Mouse (Mus musculus) heart, embryonic 12.5 days (tissue): ENCODE data around the gene Rara. TPM values are rescaled to one million over a fixed set of nuclear protein-coding genes. Genes with fewer than 3 reads are reported as not detected.
A peak's percentile ranks its signal among the peaks of the same experiment; 100 is the strongest.
"Not testable (repeated sequence)": the region's sequence is repeated elsewhere in the genome, so short reads cannot be mapped to it uniquely, and the experiment has no call there.

Experiments
- ATAC-seq: fragments of 200-750 bp; cut with Nextera tagmentation; 2 replicates; pipeline ENCODE4 v1.8.0; 2017; ENCODE audit warnings: moderate TSS enrichment, moderate library complexity; ENCODE audit not compliant: insufficient number of reproducible peaks, low FRiP score
- H3K27ac ChIP-seq: fragments of 300-500 bp; sonication (generic); 2 replicates; pipeline ENCODE4 v1.5.1; 2016; ENCODE audit warnings: mild to moderate bottlenecking, moderate library complexity; ENCODE audit not compliant: poor library complexity, severe bottlenecking
- H3K27me3 ChIP-seq: fragments of 300-500 bp; sonication (generic); replicated peaks from 2 replicates; pipeline ENCODE4 v1.6.1; 2016; ENCODE audit warnings: mild to moderate bottlenecking, moderate library complexity
- H3K36me3 ChIP-seq: fragments of 300-500 bp; sonication (generic); 2 replicates; pipeline ENCODE4 v1.6.1; 2016; ENCODE audit warnings: mild to moderate bottlenecking, moderate library complexity
- H3K4me1 ChIP-seq: fragments of 300-500 bp; sonication (generic); replicated peaks from 2 replicates; pipeline ENCODE4 v1.6.1; 2016; ENCODE audit warnings: mild to moderate bottlenecking
- H3K4me2 ChIP-seq: fragments of 300-500 bp; sonication (generic); 2 replicates; pipeline ENCODE4 v1.6.1; 2016; ENCODE audit warnings: mild to moderate bottlenecking, moderate library complexity
- H3K4me3 ChIP-seq: fragments of 300-500 bp; sonication (generic); 2 replicates; pipeline ENCODE4 v1.5.1; 2016; ENCODE audit warnings: mild to moderate bottlenecking
- H3K9ac ChIP-seq: fragments of 300-500 bp; sonication (generic); 2 replicates; pipeline ENCODE4 v1.6.1; 2016; ENCODE audit warnings: mild to moderate bottlenecking, moderate library complexity
- H3K9me3 ChIP-seq: fragments of 300-500 bp; sonication (generic); replicated peaks from 2 replicates; pipeline ENCODE4 v1.6.1; 2016; ENCODE audit warnings: mild to moderate bottlenecking, moderate library complexity
- WGBS: fragments of 180-500 bp; shearing (Covaris S2); methylation state at CpG from one replicate; pipeline ENCODE4 v1.1.7; 2016; 5-methylcytosine and 5-hydroxymethylcytosine counted together
- polyA plus RNA-seq: library from polyadenylated mRNA; unstranded; fragments of >200 nt; fragmentation: Nextera tagmentation; extraction: Ambion mirVana; gene quantifications from 2 replicates; pipeline ENCODE4 v1.2.1, GENCODE M21; 2016

Gene Rara
- polyA plus RNA-seq, 1 experiment from 2014 or later, result 33.8 TPM

- H3K4me1 ChIP-seq, result peaks cover 60% of the 10 kb centered on the region
- peak within 1 kb of the TSS; percentile 67 for H3K27ac ChIP-seq
- ATAC-seq, result peak; percentile 95
- H3K36me3 ChIP-seq, result peaks cover 32% of the 10 kb centered on the region
- peak within 1 kb of the TSS; percentile 75 for H3K4me3 ChIP-seq
- H3K9me3 ChIP-seq, result no peaks in the 10 kb centered on the region
- peak within 1 kb of the TSS; percentile 99 for H3K4me2 ChIP-seq
- no peaks in the 10 kb centered on the region for H3K27me3 ChIP-seq
- peak within 1 kb of the TSS; percentile 84 for H3K9ac ChIP-seq
- under 1% methylated on average over 49 of the region's 49 CpGs for whole genome bisulfite sequencing
Observed at GRCm38 (mm10) chr11:98907437-98908173, 20.0 kb upstream of the Rara start, which contains the start of gene Cdc6. TSS of gene Cdc6 (plus strand) at chr11:98907801.

GRCm38 (mm10) chr11:98909654-98910053 is 18.0 kb upstream of the Rara start:
- peaks cover 40% of the 10 kb centered on the region for H3K4me1 ChIP-seq
- peak overlapping the region; percentile 75 for H3K4me3 ChIP-seq
- no peaks in the 10 kb centered on the region for H3K9me3 ChIP-seq
- H3K27ac ChIP-seq, result no peak overlapping the region
- H3K4me2 ChIP-seq, result peak overlapping the region; percentile 99
- H3K27me3 ChIP-seq, result no peaks in the 10 kb centered on the region
- 34% methylated on average over 6 of the region's 6 CpGs for WGBS
- ATAC-seq, result no peak
- H3K9ac ChIP-seq, result peak overlapping the region; percentile 35; the same call in 1 of the 2 replicates
- H3K36me3 ChIP-seq, result peaks cover 49% of the 10 kb centered on the region

GRCm38 (mm10) chr11:98910415-98910814 is 17.2 kb upstream of the Rara start:
- no peak overlapping the region for H3K4me3 ChIP-seq
- H3K9me3 ChIP-seq, result no peaks in the 10 kb centered on the region
- peaks cover 33% of the 10 kb centered on the region for H3K4me1 ChIP-seq
- peak overlapping the region; percentile 99 for H3K4me2 ChIP-seq
- H3K27me3 ChIP-seq, result no peaks in the 10 kb centered on the region
- H3K9ac ChIP-seq, result no peak overlapping the region
- 74% methylated on average over 11 of the region's 11 CpGs for WGBS
- H3K27ac ChIP-seq, result no peak overlapping the region
- H3K36me3 ChIP-seq, result peaks cover 55% of the 10 kb centered on the region
- no peak for ATAC-seq

GRCm38 (mm10) chr11:98911498-98911897 is 16.1 kb upstream of the Rara start:
- peaks cover 59% of the 10 kb centered on the region for H3K36me3 ChIP-seq
- H3K9ac ChIP-seq, result no peak overlapping the region
- peaks cover 26% of the 10 kb centered on the region for H3K4me1 ChIP-seq
- no peak for ATAC-seq
- H3K27ac ChIP-seq, result no peak overlapping the region
- no peaks in the 10 kb centered on the region for H3K27me3 ChIP-seq
- no peaks in the 10 kb centered on the region for H3K9me3 ChIP-seq
- WGBS, result 80% methylated on average over 5 of the region's 5 CpGs
- H3K4me2 ChIP-seq, result no peak overlapping the region
- no peak overlapping the region for H3K4me3 ChIP-seq

GRCm38 (mm10) chr11:98914196-98914595 is 13.4 kb upstream of the Rara start:
- H3K27ac ChIP-seq, result no peak overlapping the region
- no peak for ATAC-seq
- no peak overlapping the region for H3K9ac ChIP-seq
- H3K4me1 ChIP-seq, result peaks cover 29% of the 10 kb centered on the region
- no peak overlapping the region for H3K4me2 ChIP-seq
- 81% methylated on average over 11 of the region's 11 CpGs for WGBS
- no peaks in the 10 kb centered on the region for H3K27me3 ChIP-seq
- peaks cover 80% of the 10 kb centered on the region for H3K36me3 ChIP-seq
- no peaks in the 10 kb centered on the region for H3K9me3 ChIP-seq
- H3K4me3 ChIP-seq, result no peak overlapping the region

- H3K36me3 ChIP-seq, result peaks cover 89% of the 10 kb centered on the region
- not testable (repeated sequence) for H3K4me2 ChIP-seq, H3K9ac ChIP-seq, H3K4me3 ChIP-seq, H3K9me3 ChIP-seq, H3K27me3 ChIP-seq, H3K27ac ChIP-seq, ATAC-seq
- H3K4me1 ChIP-seq, result peaks cover 16% of the 10 kb centered on the region
- 96% methylated on average over 3 of the region's 3 CpGs for WGBS
Observed at GRCm38 (mm10) chr11:98916376-98916775, 11.2 kb upstream of the Rara start.

- peaks cover 81% of the 10 kb centered on the region for H3K36me3 ChIP-seq
- peak; percentile 30; the same call in 1 of the 2 replicates for ATAC-seq
Observed at GRCm38 (mm10) chr11:98917428-98918005, 10.1 kb upstream of the Rara start.

GRCm38 (mm10) chr11:98918231-98918630 is 9.4 kb upstream of the Rara start:
- WGBS, result 70% methylated on average over 9 of the region's 9 CpGs
- ATAC-seq, result no peak
- peaks cover 77% of the 10 kb centered on the region for H3K36me3 ChIP-seq
- no peak overlapping the region for H3K4me3 ChIP-seq
- peaks cover 25% of the 10 kb centered on the region for H3K4me1 ChIP-seq
- H3K27me3 ChIP-seq, result no peaks in the 10 kb centered on the region
- H3K27ac ChIP-seq, result no peak overlapping the region
- H3K9ac ChIP-seq, result no peak overlapping the region
- H3K4me2 ChIP-seq, result no peak overlapping the region
- no peaks in the 10 kb centered on the region for H3K9me3 ChIP-seq

More at GRCm38 (mm10) chr11:98917428-98918005, 10.1 kb upstream of the Rara start:
- Histone ChIP-seq H3K4me1 (peaks cover 18% of the 10 kb centered on the region), H3K4me3 (no peak overlapping the region), H3K9me3 (no peaks in the 10 kb centered on the region), H3K27ac (peak overlapping the region; percentile 14), H3K4me2 (no peak overlapping the region), H3K27me3 (no peaks in the 10 kb centered on the region), H3K9ac (0 out of 2 replicates have a peak overlapping the region, but pooled peaks have one; percentile 34)
- 42% methylated on average over 13 of the region's 13 CpGs for WGBS

GRCm38 (mm10) chr11:98919009-98919408 is 8.6 kb upstream of the Rara start:
- Histone ChIP-seq H3K4me2 (no peak overlapping the region), H3K36me3 (peaks cover 71% of the 10 kb centered on the region), H3K9ac (no peak overlapping the region), H3K4me3 (no peak overlapping the region), H3K4me1 (peaks cover 27% of the 10 kb centered on the region), H3K9me3 (no peaks in the 10 kb centered on the region), H3K27me3 (no peaks in the 10 kb centered on the region), H3K27ac (no peak overlapping the region)
- WGBS, result 94% methylated on average over 11 of the region's 11 CpGs
- ATAC-seq, result no peak

GRCm38 (mm10) chr11:98921813-98922212 is 5.8 kb upstream of the Rara start:
- not testable (repeated sequence) for H3K27me3 ChIP-seq, H3K9ac ChIP-seq, H3K9me3 ChIP-seq, H3K27ac ChIP-seq, H3K4me2 ChIP-seq, H3K4me3 ChIP-seq, ATAC-seq
- Histone ChIP-seq H3K4me1 (peaks cover 55% of the 10 kb centered on the region), H3K36me3 (peaks cover 44% of the 10 kb centered on the region)
- 55% methylated on average over 15 of the region's 15 CpGs for WGBS

GRCm38 (mm10) chr11:98922307-98922706 is 5.3 kb upstream of the Rara start:
- H3K27me3 ChIP-seq, H3K9me3 ChIP-seq, H3K27ac ChIP-seq, H3K4me2 ChIP-seq, H3K4me3 ChIP-seq, ATAC-seq, H3K9ac ChIP-seq: not testable (repeated sequence)
- WGBS, result 61% methylated on average over 10 of the region's 10 CpGs
- Histone ChIP-seq H3K36me3 (peaks cover 39% of the 10 kb centered on the region), H3K4me1 (peaks cover 55% of the 10 kb centered on the region)
